Comparison of ENCODE assay signal across 8 mouse cellular contexts in genomic region chr10:85957464-85957950, GRCm38 (mm10). TPM values are rescaled to one million over a fixed set of nuclear protein-coding genes. Genes with fewer than 3 reads are reported as not detected.
DNase-seq lines count a peak whose midpoint lies in the region; ATAC-seq lines count a peak whose summit lies in the region.

Gene Rtcb, minus strand, starts transcription at chr10:85957823.

- ATAC-seq in CD4-positive, CD25-positive, alpha-beta regulatory T cell, adult 4 months = peak; percentile 96
- peak; percentile 85 for ATAC-seq in heart, embryonic 14.5 days (ENCODE audit: insufficient number of reproducible peaks, insufficient read depth, low FRiP score, low read depth)
- ATAC-seq in liver, embryonic 13.5 days (ENCODE audit: low read depth) = peak; percentile 92
- ATAC-seq in stomach, embryonic 16.5 days (ENCODE audit: insufficient read depth, low FRiP score) = peak; percentile 89

- WGBS in heart, embryonic 14.5 days = under 1% methylated on average over 37 of the region's 38 CpGs
- under 1% methylated on average over 38 of the region's 38 CpGs for WGBS in liver, embryonic 13.5 days (ENCODE audit: insufficient replicate concordance)
- under 1% methylated on average over 38 of the region's 38 CpGs for WGBS in stomach, embryonic 16.5 days

- H3K27ac ChIP-seq in heart, embryonic 14.5 days (replicated peaks in 1 of 2; ENCODE audit: control insufficient read depth in 1 of 2, insufficient read depth in 1 of 2, low read depth in 2 of 2, low read length in 2 of 2) = peak within 1 kb of the TSS; percentile 75 to 76
- peak within 1 kb of the TSS; percentile 75 for H3K27ac ChIP-seq in liver, embryonic 13.5 days
- H3K27ac ChIP-seq in stomach, embryonic 16.5 days (ENCODE audit: low read length) = peak within 1 kb of the TSS; percentile 45

- H3K4me3 ChIP-seq in heart, embryonic 14.5 days (ENCODE audit: control insufficient read depth in 1 of 2, insufficient read depth in 1 of 2, low read depth in 1 of 2, low read length in 2 of 2) = peak within 1 kb of the TSS; percentile 74 to 99
- peak within 1 kb of the TSS; percentile 93 for H3K4me3 ChIP-seq in liver, embryonic 13.5 days (replicated peaks)
- peak within 1 kb of the TSS; percentile 97 for H3K4me3 ChIP-seq in stomach, embryonic 16.5 days (replicated peaks; ENCODE audit: low read length)

- H3K9me3 ChIP-seq in heart, embryonic 14.5 days (ENCODE audit: control insufficient read depth, low read length) = no peaks in the 10 kb centered on the region
- H3K9me3 ChIP-seq in liver, embryonic 13.5 days (replicated peaks) = no peaks in the 10 kb centered on the region
- no peaks in the 10 kb centered on the region for H3K9me3 ChIP-seq in stomach, embryonic 16.5 days (replicated peaks; ENCODE audit: control insufficient read depth, low read length)

- DNase-seq in c-Kit-negative CD71-positive TER-119-positive erythroid progenitor cells, embryonic 14.5 days (ENCODE audit: low read depth, low spot score) = peak; percentile 92
- DNase-seq in fibroblast of lung, adult 2 months (ENCODE audit: low read depth) = peak; percentile 88
- DNase-seq in kidney, postnatal 14 days = peak; percentile 97
- DNase-seq in liver, embryonic 13.5 days = peak; percentile 89
- DNase-seq in neural tube, embryonic 10.5 days (ENCODE audit: extremely low spot score, low spot score) = peak; percentile 99

- peaks cover 27% of the 10 kb centered on the region for H3K36me3 ChIP-seq in heart, embryonic 14.5 days (ENCODE audit: control insufficient read depth, insufficient read depth, low read length)
- peaks cover 32% of the 10 kb centered on the region for H3K36me3 ChIP-seq in liver, embryonic 13.5 days
- 0 out of 2 replicates have a peak, but pooled peaks cover 7% of the 10 kb centered on the region for H3K36me3 ChIP-seq in stomach, embryonic 16.5 days (ENCODE audit: control insufficient read depth, insufficient read depth, low read length)

- no peaks in the 10 kb centered on the region for H3K27me3 ChIP-seq in heart, embryonic 14.5 days (ENCODE audit: control insufficient read depth, insufficient read depth, low read length)
- 0 out of 2 replicates have a peak, but pooled peaks cover 4% of the 10 kb centered on the region for H3K27me3 ChIP-seq in liver, embryonic 13.5 days
- H3K27me3 ChIP-seq in stomach, embryonic 16.5 days (ENCODE audit: control insufficient read depth, insufficient read depth, low read length) = no peaks in the 10 kb centered on the region

- peak within 1 kb of the TSS; percentile 97 for H3K9ac ChIP-seq in heart, embryonic 14.5 days (ENCODE audit: low read length)
- H3K9ac ChIP-seq in liver, embryonic 13.5 days = peak within 1 kb of the TSS; percentile 93
- H3K9ac ChIP-seq in stomach, embryonic 16.5 days (ENCODE audit: low read length) = peak within 1 kb of the TSS; percentile 92

- H3K4me1 ChIP-seq in heart, embryonic 14.5 days (ENCODE audit: control insufficient read depth in 2 of 2, insufficient read depth in 2 of 2, low read length in 2 of 2) = peaks cover 2 to 3% of the 10 kb centered on the region in 2 experiments; a peak in 2 of 4 replicates
- H3K4me1 ChIP-seq in liver, embryonic 13.5 days (replicated peaks) = peaks cover 13% of the 10 kb centered on the region
- H3K4me1 ChIP-seq in stomach, embryonic 16.5 days (ENCODE audit: control insufficient read depth, insufficient read depth, low read length) = peaks cover 4% of the 10 kb centered on the region; the same call in 1 of the 2 replicates

- H3K4me2 ChIP-seq in heart, embryonic 14.5 days (ENCODE audit: low read length) = peak within 1 kb of the TSS; percentile 89
- peak within 1 kb of the TSS; percentile 81 for H3K4me2 ChIP-seq in liver, embryonic 13.5 days
- peak within 1 kb of the TSS; percentile 60 for H3K4me2 ChIP-seq in stomach, embryonic 16.5 days (ENCODE audit: low read depth, low read length)

RNA-seq across cellular contexts. Expression of gene Rtcb, which starts in this region (rescaled TPM):
- 100 to 1,000 TPM; 169 to 193 TPM for polyA plus RNA-seq in CD4-positive, CD25-positive, alpha-beta regulatory T cell, adult 4 months (2017; shearing (Covaris generic))
- 107 TPM in 2 replicates for polyA plus RNA-seq in heart, embryonic 14.5 days (2014; fragmentation: Nextera tagmentation; extraction: Ambion mirVana)
- polyA plus RNA-seq in liver, embryonic 13.5 days (2015; fragmentation: Nextera tagmentation; extraction: Ambion mirVana) = 102 and 112 TPM in 2 replicates
- polyA plus RNA-seq in stomach, embryonic 16.5 days (2015; fragmentation: Nextera tagmentation; extraction: Ambion mirVana) = 164 and 168 TPM in 2 replicates

Comparison
In these comparisons a context has a peak if more than half of its experiments do, and no peak if none do; other contexts are left out.
1. Peak in every context shown above with its lines: DNase-seq, ATAC-seq, H3K4me3 ChIP-seq and H3K27ac ChIP-seq.